Mouse (Mus musculus) bone marrow, adult 2 months (tissue): ENCODE results near the gene Lats2. TPM values are rescaled to one million over a fixed set of nuclear protein-coding genes. Genes with fewer than 3 reads are reported as not detected.

Experiments used
- H3K27ac ChIP-seq: fragments of 200-500 bp; 2 replicates; pipeline ENCODE4 v1.5.1; 2012; ENCODE audit warnings: low read depth, mild to moderate bottlenecking, control low read depth, inconsistent platforms, low read length; ENCODE audit not compliant: control insufficient read depth, poor library complexity, insufficient read depth
- H3K4me1 ChIP-seq: fragments of 200-500 bp; 2 replicates; pipeline ENCODE4 v1.6.1; 2011; ENCODE audit warnings: low read length; ENCODE audit not compliant: control insufficient read depth, insufficient read depth
- H3K4me3 ChIP-seq: fragments of 200-500 bp; replicated peaks from 2 replicates; pipeline ENCODE3; 2011; ENCODE audit warnings: mild to moderate bottlenecking, low read depth, low read length, control low read depth; ENCODE audit not compliant: control insufficient read depth
- CTCF ChIP-seq: fragments of 200-500 bp; IDR thresholded peaks from 2 replicates; pipeline ENCODE4 v1.5.1; 2011; ENCODE audit warnings: low read length, control low read depth; ENCODE audit not compliant: control insufficient read depth, insufficient read depth
- POLR2A ChIP-seq: fragments of 200-500 bp; IDR thresholded peaks from 2 replicates; pipeline ENCODE4 v1.6.1; 2011; ENCODE audit warnings: low read depth, mild to moderate bottlenecking, control low read depth, low read length, borderline replicate concordance; ENCODE audit not compliant: control insufficient read depth
- WGBS: fragments of 180-500 bp; shearing (Covaris S2); methylation state at CpG from one replicate; pipeline ENCODE4 v1.1.7; 2018; 5-methylcytosine and 5-hydroxymethylcytosine counted together
- polyA plus RNA-seq: library from polyadenylated mRNA; stranded (reverse); fragments of >200 nt; gene quantifications from 2 replicates; pipeline ENCODE4 v1.2.4, GENCODE M21; 2011; ENCODE audit warnings: low replicate concordance; ENCODE audit not compliant: missing spikeins, insufficient read depth, insufficient read length

Gene Lats2
- polyA plus RNA-seq, 1 experiment = 10.6 TPM

DNA sequence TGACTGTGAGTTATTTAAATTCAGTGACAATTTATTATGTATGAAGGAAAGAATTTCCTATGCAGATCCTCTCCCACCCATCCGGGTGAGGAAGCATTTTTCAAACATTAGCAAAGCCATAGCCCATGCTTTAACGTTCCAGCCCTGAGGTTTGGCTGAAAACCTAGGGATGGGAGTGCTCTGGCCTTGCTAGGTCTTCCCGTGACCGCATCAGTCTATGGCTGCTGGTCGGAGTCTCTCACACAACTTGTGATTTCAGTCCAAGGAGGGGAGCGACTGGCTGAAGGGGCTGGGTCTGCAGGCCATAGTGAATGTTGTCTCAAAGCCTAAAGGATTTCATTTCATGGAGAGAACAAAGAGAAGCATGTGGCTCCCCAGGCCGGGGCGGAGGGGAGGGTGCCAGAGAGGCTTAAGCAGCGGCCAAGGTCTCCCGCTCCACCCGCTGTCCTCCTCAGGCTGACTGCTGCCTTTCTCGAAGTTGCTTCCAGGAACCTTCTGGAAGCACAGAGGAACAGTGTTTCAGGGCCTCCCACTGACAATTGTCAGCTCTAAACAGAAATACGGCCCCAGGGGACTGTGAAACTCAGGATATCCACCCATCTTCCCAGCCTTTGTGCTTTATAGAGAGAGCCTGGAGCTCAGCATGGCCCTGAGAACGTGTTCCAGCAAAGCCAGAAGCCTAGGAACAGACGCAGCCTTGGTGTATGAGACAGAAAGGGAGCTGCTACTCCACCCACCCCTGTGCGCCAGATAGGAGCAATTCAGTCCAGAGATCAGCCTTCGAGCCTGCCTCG, 50.9 kb downstream of the Lats2 start:
- H3K4me1 ChIP-seq = peaks cover 8% of the 10 kb centered on the region
- TF ChIP-seq CTCF (no peak), POLR2A (no peak)
- H3K27ac ChIP-seq = no peak overlapping the region
- 76% methylated on average over 18 of the region's 18 CpGs for WGBS
- H3K4me3 ChIP-seq = no peak overlapping the region

DNA sequence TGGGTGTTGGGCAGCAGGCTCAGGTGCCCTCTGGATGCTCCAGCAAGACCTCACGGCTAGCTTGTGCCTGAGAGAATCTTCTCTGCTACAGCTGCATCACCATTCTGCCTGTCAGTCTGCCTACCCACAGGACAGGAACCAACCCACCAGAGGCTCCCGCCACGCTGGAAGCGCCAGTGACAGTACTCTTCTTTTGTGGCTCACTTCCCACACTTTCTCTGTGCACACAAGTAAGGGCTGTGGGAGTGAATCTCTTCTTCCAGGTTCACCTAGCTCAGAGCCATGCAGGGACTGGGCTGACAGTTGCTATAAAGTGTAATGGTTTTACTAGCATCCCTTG, 51.5 kb downstream of the Lats2 start:
- peaks cover 7% of the 10 kb centered on the region for H3K4me1 ChIP-seq
- H3K27ac ChIP-seq = no peak overlapping the region
- no peak for TF ChIP-seq POLR2A
- no peak for TF ChIP-seq CTCF
- H3K4me3 ChIP-seq = no peak overlapping the region
- 78% methylated on average over 4 of the region's 4 CpGs for WGBS

DNA sequence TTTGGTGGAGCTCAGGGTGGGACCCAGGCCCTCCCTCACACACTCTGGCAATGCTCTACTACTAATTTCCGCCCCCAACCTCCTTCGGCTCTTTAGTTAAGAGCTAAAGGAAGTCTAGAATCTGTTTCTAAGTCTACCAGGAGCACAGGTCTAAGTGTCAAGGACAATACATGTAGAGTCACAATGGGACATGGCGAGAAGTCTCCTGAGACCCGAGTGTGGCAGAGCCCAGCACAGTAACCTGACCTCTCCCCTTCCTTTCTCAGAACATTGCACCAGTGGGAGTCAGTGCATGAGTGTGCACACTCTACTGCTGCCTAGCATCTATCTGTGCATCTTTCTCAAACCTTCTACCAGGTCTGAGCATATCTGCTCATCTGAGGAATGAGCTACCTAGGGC, 52.4 kb downstream of the Lats2 start:
- 87% methylated on average over 4 of the region's 4 CpGs for WGBS
- no peak overlapping the region for H3K27ac ChIP-seq
- no peak for TF ChIP-seq POLR2A
- no peak for TF ChIP-seq CTCF
- no peak overlapping the region for H3K4me3 ChIP-seq
- H3K4me1 ChIP-seq = peaks cover 4% of the 10 kb centered on the region

DNA sequence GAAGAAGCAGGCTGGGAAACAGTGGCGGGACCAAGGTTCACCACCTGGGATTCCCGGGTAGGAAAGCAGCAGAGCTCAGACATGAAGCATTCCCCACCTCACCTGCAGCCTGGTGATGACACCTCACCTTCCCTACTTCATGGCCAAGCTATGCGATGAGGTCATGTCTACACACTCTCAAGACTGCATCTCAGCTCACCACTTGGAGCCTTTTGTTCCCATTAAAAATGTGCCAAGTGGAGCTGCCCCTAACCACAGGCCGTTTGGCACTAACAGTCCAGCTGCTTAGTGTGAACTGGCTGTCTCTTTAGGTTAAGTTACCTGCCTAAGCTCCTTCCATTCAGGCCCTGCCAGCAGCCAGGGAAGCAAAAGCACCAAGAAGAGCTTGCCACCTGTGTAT, 53.1 kb downstream of the Lats2 start:
- H3K4me1 ChIP-seq = peaks cover 2% of the 10 kb centered on the region; the same call in 1 of the 2 replicates
- TF ChIP-seq POLR2A (no peak), CTCF (no peak)
- H3K27ac ChIP-seq = no peak overlapping the region
- no peak overlapping the region for H3K4me3 ChIP-seq
- whole genome bisulfite sequencing = 79% methylated on average over 4 of the region's 4 CpGs

DNA sequence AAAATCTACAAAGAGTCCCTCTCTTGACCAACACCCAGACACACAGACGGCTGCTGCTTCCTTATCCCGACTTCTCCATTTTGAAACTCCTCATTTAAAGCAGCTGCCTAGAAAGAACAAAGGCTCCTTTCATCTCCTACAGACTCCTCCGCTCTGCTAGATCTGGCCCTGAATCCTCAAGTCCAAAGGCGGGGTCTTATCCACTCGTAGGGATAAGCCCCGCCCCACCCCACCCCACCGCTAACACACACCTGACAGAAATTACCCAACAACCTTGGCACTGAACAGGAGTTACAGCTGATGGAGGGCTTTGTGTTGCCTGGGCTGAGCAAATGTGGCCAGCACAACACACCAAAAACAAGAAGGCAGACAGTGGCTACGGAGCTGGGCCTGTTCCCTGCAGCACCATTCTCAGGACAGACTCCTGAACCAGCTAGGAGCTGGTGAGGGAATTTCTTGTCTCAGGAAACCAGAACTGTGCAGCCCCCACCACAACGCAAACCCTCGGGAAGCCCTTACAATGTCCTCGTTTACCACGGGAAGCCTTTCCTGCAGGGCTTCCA, 56.2 kb downstream of the Lats2 start:
- TF ChIP-seq POLR2A = no peak
- no peak for TF ChIP-seq CTCF
- 73% methylated on average over 12 of the region's 12 CpGs for WGBS
- H3K4me3 ChIP-seq = no peak overlapping the region
- H3K27ac ChIP-seq = 0 out of 2 replicates have a peak overlapping the region, but pooled peaks have one; percentile 6
- peaks cover 1% of the 10 kb centered on the region; the same call in 1 of the 2 replicates for H3K4me1 ChIP-seq

DNA sequence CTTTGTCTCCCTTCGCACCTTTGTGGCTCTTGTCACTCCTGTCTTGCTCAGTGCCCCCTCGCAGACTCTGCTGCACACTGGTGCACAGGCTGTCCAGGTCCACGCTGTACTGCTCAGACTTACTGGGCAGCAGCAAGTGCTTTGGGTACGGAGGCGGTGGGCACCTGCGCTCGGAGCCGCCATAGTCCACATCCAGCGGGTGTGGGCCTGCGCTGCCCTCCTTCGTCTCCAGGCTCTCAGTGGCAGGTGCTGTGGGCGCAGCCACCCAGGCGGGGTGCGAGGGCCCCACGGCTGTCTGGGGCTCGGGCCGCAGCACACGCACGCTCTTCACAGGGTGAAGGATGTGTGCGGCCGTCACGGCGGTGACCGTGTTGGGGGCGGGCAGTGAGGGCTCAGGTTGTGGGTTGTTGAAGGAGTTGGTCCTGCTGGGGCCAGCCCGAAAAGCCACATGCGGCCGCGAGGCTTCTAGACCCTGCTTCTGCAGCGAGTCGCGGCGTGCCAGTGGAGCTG, 58.7 kb downstream of the Lats2 start:
- Histone ChIP-seq H3K27ac (no peak overlapping the region), H3K4me3 (no peak overlapping the region), H3K4me1 (peaks cover 1% of the 10 kb centered on the region; the same call in 1 of the 2 replicates)
- TF ChIP-seq CTCF = no peak
- TF ChIP-seq POLR2A = 0 out of 2 replicates have a peak, but pooled peaks have one; percentile 0
- 96% methylated on average over 33 of the region's 33 CpGs for WGBS

DNA sequence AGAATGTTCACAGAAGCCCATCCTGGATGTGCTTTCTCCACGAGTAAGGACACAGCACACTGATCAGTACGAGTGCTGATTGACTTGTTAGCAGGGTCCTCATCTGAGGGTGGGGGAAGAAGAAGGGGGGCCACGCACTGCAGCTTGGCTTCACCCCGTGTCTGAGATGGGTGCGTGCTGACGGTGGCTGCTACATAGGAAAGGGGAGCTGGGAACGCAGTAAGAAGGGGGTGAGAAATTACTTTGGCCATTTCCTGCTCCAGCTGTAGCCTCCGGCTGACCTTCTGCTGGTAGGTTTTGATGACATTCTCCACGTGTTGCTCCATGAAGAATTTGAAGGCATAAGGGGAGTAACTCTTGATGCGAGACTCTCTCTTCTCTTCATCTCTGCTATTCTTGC, 59.2 kb downstream of the Lats2 start:
- peaks cover 1% of the 10 kb centered on the region; the same call in 1 of the 2 replicates for H3K4me1 ChIP-seq
- no peak overlapping the region for H3K4me3 ChIP-seq
- TF ChIP-seq POLR2A (no peak), CTCF (no peak)
- 87% methylated on average over 10 of the region's 10 CpGs for WGBS
- H3K27ac ChIP-seq = no peak overlapping the region

DNA sequence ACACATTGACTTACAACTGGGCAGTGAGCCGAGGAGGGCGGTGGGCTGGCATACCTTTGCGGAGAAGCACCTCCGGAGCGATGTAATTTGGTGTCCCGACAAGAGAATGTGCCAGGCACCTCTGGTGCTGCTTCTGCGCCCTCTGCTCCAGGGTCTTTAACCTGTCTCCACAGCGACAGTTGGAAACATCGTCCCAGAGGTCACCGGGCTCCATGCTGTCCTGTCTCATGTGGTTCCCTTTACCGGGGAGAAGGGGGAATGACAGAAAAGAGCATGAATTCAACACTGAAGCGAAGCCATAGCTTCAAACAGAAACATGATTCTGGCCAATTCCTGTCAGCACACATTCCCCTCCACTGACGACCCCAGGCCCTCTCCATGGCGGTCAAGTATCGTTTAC, 62.1 kb downstream of the Lats2 start:
- no peak overlapping the region for H3K27ac ChIP-seq
- no peak for TF ChIP-seq CTCF
- no peak for TF ChIP-seq POLR2A
- no peak overlapping the region for H3K4me3 ChIP-seq
- H3K4me1 ChIP-seq = no peaks in the 10 kb centered on the region; the same call in 1 of the 2 replicates
- WGBS = 94% methylated on average over 15 of the region's 15 CpGs

DNA sequence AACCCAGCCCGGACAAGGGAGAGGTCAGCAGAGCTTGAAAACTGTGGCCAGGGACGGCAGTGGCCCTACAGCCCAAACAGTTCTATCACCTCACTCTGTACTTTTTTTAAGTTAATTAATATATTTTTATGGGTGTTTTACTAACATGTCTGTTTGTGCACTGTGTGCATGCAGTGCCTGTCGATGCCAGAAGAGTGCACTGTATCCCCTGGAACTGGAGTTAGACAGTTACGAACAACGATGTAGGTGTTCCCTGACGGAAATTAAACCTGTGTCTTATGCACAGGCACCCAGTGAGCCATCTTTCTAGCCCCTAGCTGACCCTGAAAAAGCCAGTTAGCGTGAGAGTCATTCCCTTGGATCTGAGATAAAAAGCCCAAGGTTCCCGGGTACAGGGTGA, 62.6 kb downstream of the Lats2 start:
- Histone ChIP-seq H3K4me1 (no peaks in the 10 kb centered on the region; the same call in 1 of the 2 replicates), H3K4me3 (no peak overlapping the region), H3K27ac (no peak overlapping the region)
- TF ChIP-seq CTCF (peak; percentile 46), POLR2A (no peak)
- 92% methylated on average over 8 of the region's 8 CpGs for WGBS
